Mouse (Mus musculus): ENCODE results near the gene Hand2. TPM values are rescaled to one million over a fixed set of nuclear protein-coding genes. Genes with fewer than 3 reads are reported as not detected.

Hand2 gene
- total and polyA plus RNA-seq, 3 experiments, result not detected

- no peaks in the 10 kb centered on the region for H3K79me2 ChIP-seq (ENCODE audit: control insufficient read depth, insufficient read depth, low read length, poor library complexity)
- H3K9ac ChIP-seq (ENCODE audit: control insufficient read depth, low read depth, low read length, poor library complexity, severe bottlenecking), result no peak overlapping the region
- TF ChIP-seq ZNF384 (IDR thresholded peaks at IDR 0.05; ENCODE audit: low read depth, low read length) (no peak), KAT2A (conservative IDR thresholded peaks at IDR 0.05; ENCODE audit: low read depth, low read length) (no peak), BHLHE40 (IDR thresholded peaks at IDR 0.05; ENCODE audit: borderline replicate concordance, low read depth, low read length) (no peak), CHD1 (IDR thresholded peaks at IDR 0.05; ENCODE audit: low read depth, low read length) (no peak), MAFK (IDR thresholded peaks at IDR 0.05; ENCODE audit: borderline replicate concordance, low read depth, low read length) (no peak), GABPA (IDR thresholded peaks at IDR 0.05; ENCODE audit: low read depth, low read length) (no peak), UBTF (IDR thresholded peaks at IDR 0.05; ENCODE audit: borderline replicate concordance, insufficient read depth, low read depth, low read length) (no peak), E2F4 (IDR thresholded peaks at IDR 0.05; ENCODE audit: borderline replicate concordance, low read depth, low read length) (no peak), MXI1 (IDR thresholded peaks at IDR 0.05; ENCODE audit: low read depth, low read length) (no peak), SMC3 (IDR thresholded peaks at IDR 0.05; ENCODE audit: low read depth, low read length) (no peak)
- no peak for DNase-seq (ENCODE audit: low read depth, low spot score)
- H3K4me3 ChIP-seq (ENCODE audit: control insufficient read depth in 1 of 2, insufficient read depth in 1 of 2, low read depth in 2 of 2, low read length in 2 of 2), result no peak overlapping the region
- no peaks in the 10 kb centered on the region for H3K4me1 ChIP-seq (ENCODE audit: control insufficient read depth in 1 of 2, insufficient read depth in 2 of 2, low read length in 2 of 2)
- H3K9me3 ChIP-seq (replicated peaks; ENCODE audit: insufficient read depth, low read length), result no peaks in the 10 kb centered on the region
- no peaks in the 10 kb centered on the region for H3K27me3 ChIP-seq (ENCODE audit: control insufficient read depth in 1 of 2, insufficient read depth in 2 of 2, low read length in 2 of 2)
- H3K27ac ChIP-seq (ENCODE audit: control insufficient read depth, low read depth, low read length), result no peak overlapping the region
- H3K36me3 ChIP-seq (ENCODE audit: control insufficient read depth in 1 of 2, insufficient read depth in 2 of 2, low read length in 2 of 2), result no peaks in the 10 kb centered on the region
Observed at GRCm38 (mm10) chr8:57324091-57324490, 3.3 kb downstream of the Hand2 start.

- H3K36me3 ChIP-seq (ENCODE audit: control insufficient read depth in 1 of 2, insufficient read depth in 2 of 2, low read length in 2 of 2), result no peaks in the 10 kb centered on the region
- no peak overlapping the region for H3K9ac ChIP-seq (ENCODE audit: control insufficient read depth, low read depth, low read length, poor library complexity, severe bottlenecking)
- no peaks in the 10 kb centered on the region for H3K79me2 ChIP-seq (ENCODE audit: control insufficient read depth, insufficient read depth, low read length, poor library complexity)
- H3K9me3 ChIP-seq (replicated peaks; ENCODE audit: insufficient read depth, low read length), result no peaks in the 10 kb centered on the region
- H3K4me1 ChIP-seq (ENCODE audit: control insufficient read depth in 1 of 2, insufficient read depth in 2 of 2, low read length in 2 of 2), result no peaks in the 10 kb centered on the region
- no peak overlapping the region for H3K4me3 ChIP-seq (ENCODE audit: control insufficient read depth in 1 of 2, insufficient read depth in 1 of 2, low read depth in 2 of 2, low read length in 2 of 2)
- no peaks in the 10 kb centered on the region for H3K27me3 ChIP-seq (ENCODE audit: control insufficient read depth in 1 of 2, insufficient read depth in 2 of 2, low read length in 2 of 2)
- TF ChIP-seq MXI1 (IDR thresholded peaks at IDR 0.05; ENCODE audit: low read depth, low read length), result no peak
- no peak for TF ChIP-seq ZC3H11A (IDR thresholded peaks at IDR 0.05; ENCODE audit: low read depth, low read length)
- no peak for TF ChIP-seq RCOR1 (IDR thresholded peaks at IDR 0.05; ENCODE audit: low read depth, low read length)
- TF ChIP-seq USF2 (IDR thresholded peaks at IDR 0.05; ENCODE audit: borderline replicate concordance in 1 of 2, insufficient read depth in 1 of 2, low read depth in 1 of 2, low read length in 2 of 2), result no peak
- TF ChIP-seq POLR2AphosphoS2 (IDR thresholded peaks at IDR 0.05; ENCODE audit: low read length), result no peak
- TF ChIP-seq MAX (IDR thresholded peaks at IDR 0.05; ENCODE audit: low read length), result no peak
- TF ChIP-seq GATA1 (IDR thresholded peaks at IDR 0.05; ENCODE audit: low read depth, low read length), result no peak
- TF ChIP-seq POLR2A (IDR thresholded peaks at IDR 0.05; ENCODE audit: control insufficient read depth in 1 of 2, insufficient read depth in 1 of 2, low read depth in 1 of 2, low read length in 2 of 2, poor library complexity in 1 of 2), result no peak
- DNase-seq (ENCODE audit: low read depth, low spot score), result no peak
- no peak overlapping the region for H3K27ac ChIP-seq (ENCODE audit: control insufficient read depth, low read depth, low read length)
Observed at GRCm38 (mm10) chr8:57324671-57325070, 3.9 kb downstream of the Hand2 start.
